Mouse (Mus musculus) heart, embryonic 15.5 days (tissue): ENCODE results near the gene Brwd1. TPM values are rescaled to one million over a fixed set of nuclear protein-coding genes. Genes with fewer than 3 reads are reported as not detected.
"Not testable (repeated sequence)": the region's sequence is repeated elsewhere in the genome, so short reads cannot be mapped to it uniquely, and the experiment has no call there.

Experiments
- ATAC-seq: fragments of 200-750 bp; cut with Nextera tagmentation; replicated peaks from 2 replicates; pipeline ENCODE4 v1.8.0; 2017; ENCODE audit warnings: low read depth, moderate TSS enrichment; ENCODE audit not compliant: insufficient number of reproducible peaks, insufficient read depth, low FRiP score
- H3K27ac ChIP-seq: fragments of 300-500 bp; sonication (generic); 2 replicates; pipeline ENCODE4 v1.5.1; 2015; ENCODE audit warnings: mild to moderate bottlenecking, inconsistent platforms
- H3K27me3 ChIP-seq: fragments of 300-500 bp; sonication (generic); 2 replicates; pipeline ENCODE4 v1.6.1; 2015; ENCODE audit warnings: inconsistent platforms
- H3K36me3 ChIP-seq: fragments of 300-500 bp; sonication (generic); 2 replicates; pipeline ENCODE4 v1.6.1; 2015; ENCODE audit warnings: mild to moderate bottlenecking, inconsistent platforms
- H3K4me1 ChIP-seq: fragments of 300-500 bp; sonication (generic); replicated peaks from 2 replicates; pipeline ENCODE4 v1.6.1; 2015; ENCODE audit warnings: inconsistent platforms
- H3K4me2 ChIP-seq: fragments of 300-500 bp; sonication (generic); 2 replicates; pipeline ENCODE4 v1.6.1; 2015; ENCODE audit warnings: inconsistent platforms, mild to moderate bottlenecking, moderate library complexity
- H3K4me3 ChIP-seq: fragments of 300-500 bp; sonication (generic); 2 replicates; pipeline ENCODE4 v1.5.1; 2015; ENCODE audit warnings: mild to moderate bottlenecking, inconsistent platforms
- H3K9ac ChIP-seq: fragments of 300-500 bp; sonication (generic); 2 replicates; pipeline ENCODE4 v1.6.1; 2015; ENCODE audit warnings: mild to moderate bottlenecking, inconsistent platforms
- H3K9me3 ChIP-seq: fragments of 300-500 bp; sonication (generic); replicated peaks from 2 replicates; pipeline ENCODE4 v1.6.1; 2016; ENCODE audit warnings: inconsistent platforms
- WGBS: fragments of 180-500 bp; shearing (Covaris S2); methylation state at CpG from one replicate; pipeline ENCODE4 v1.1.7; 2015; ENCODE audit warnings: mixed read lengths; 5-methylcytosine and 5-hydroxymethylcytosine counted together
- polyA plus RNA-seq: library from polyadenylated mRNA; unstranded; fragments of >200 nt; fragmentation: Nextera tagmentation; extraction: Ambion mirVana; gene quantifications from 2 replicates; pipeline ENCODE4 v1.2.1, GENCODE M21; 2015

Brwd1 gene
- polyA plus RNA-seq, 1 experiment from 2014 or later, result 63.6 TPM

DNA sequence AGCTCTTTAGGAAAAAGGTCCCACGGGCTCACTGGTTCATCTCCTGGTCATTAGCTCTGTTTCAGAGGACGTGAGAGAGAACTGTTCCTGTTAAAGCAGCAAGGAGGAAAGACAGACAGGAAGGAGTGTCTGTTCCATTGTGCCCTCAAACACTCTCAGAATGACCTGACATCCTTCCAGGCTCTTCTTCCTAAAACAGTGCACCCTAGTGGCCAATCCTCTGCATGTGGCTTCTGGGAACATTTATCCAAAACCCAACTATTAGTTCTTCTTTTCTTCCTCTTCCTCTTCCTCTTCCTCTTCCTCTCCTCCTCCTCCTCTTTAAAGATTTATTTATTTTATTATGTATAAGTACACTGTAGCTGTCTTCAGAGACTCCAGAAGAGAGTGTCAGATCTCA is 20.7 kb upstream of the Brwd1 start:
- Histone ChIP-seq H3K27me3 (no peaks in the 10 kb centered on the region), H3K4me1 (0 out of 2 replicates have a peak, but pooled peaks cover 2% of the 10 kb centered on the region), H3K36me3 (no peaks in the 10 kb centered on the region), H3K4me2 (no peak overlapping the region), H3K4me3 (no peak overlapping the region), H3K27ac (no peak overlapping the region), H3K9me3 (no peaks in the 10 kb centered on the region), H3K9ac (no peak overlapping the region)
- no peak for ATAC-seq
- 34% methylated on average over 2 of the region's 2 CpGs for WGBS

DNA sequence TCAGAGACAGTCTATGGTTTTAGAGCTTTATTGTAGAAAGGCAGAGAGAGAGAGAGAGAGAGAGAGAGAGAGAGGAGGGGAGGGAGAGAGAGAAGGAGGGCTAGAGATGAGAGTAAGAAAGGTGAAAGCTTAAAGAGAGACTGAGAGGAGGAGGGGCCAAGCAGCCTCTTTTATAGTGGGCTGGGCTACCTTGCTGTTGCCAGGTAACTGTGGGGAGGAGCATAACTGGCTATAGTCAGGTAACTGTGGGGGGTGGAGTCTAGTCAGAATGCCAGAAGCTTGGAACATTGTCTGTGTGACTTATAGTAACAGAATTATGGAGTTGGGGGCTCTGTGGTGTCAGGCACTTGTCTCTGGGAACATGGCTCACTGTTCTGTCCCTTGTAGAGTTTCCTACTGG is 15.5 kb upstream of the Brwd1 start:
- not testable (repeated sequence) for ATAC-seq, H3K27me3 ChIP-seq, H3K4me1 ChIP-seq, H3K4me3 ChIP-seq, H3K9ac ChIP-seq, H3K27ac ChIP-seq, H3K4me2 ChIP-seq, H3K36me3 ChIP-seq, H3K9me3 ChIP-seq

- H3K36me3 ChIP-seq, result no peaks in the 10 kb centered on the region
- H3K9me3 ChIP-seq, result no peaks in the 10 kb centered on the region
- WGBS, result 81% methylated on average over 5 of the region's 5 CpGs
- H3K4me2 ChIP-seq, result no peak overlapping the region
- H3K9ac ChIP-seq, result no peak overlapping the region
- no peak for ATAC-seq
- H3K27ac ChIP-seq, result no peak overlapping the region
- no peaks in the 10 kb centered on the region for H3K27me3 ChIP-seq
- H3K4me3 ChIP-seq, result no peak overlapping the region
- H3K4me1 ChIP-seq, result peaks cover 9% of the 10 kb centered on the region; the same call in 1 of the 2 replicates
Observed at GRCm38 (mm10) chr16:96095966-96096365, 13.6 kb upstream of the Brwd1 start.

DNA sequence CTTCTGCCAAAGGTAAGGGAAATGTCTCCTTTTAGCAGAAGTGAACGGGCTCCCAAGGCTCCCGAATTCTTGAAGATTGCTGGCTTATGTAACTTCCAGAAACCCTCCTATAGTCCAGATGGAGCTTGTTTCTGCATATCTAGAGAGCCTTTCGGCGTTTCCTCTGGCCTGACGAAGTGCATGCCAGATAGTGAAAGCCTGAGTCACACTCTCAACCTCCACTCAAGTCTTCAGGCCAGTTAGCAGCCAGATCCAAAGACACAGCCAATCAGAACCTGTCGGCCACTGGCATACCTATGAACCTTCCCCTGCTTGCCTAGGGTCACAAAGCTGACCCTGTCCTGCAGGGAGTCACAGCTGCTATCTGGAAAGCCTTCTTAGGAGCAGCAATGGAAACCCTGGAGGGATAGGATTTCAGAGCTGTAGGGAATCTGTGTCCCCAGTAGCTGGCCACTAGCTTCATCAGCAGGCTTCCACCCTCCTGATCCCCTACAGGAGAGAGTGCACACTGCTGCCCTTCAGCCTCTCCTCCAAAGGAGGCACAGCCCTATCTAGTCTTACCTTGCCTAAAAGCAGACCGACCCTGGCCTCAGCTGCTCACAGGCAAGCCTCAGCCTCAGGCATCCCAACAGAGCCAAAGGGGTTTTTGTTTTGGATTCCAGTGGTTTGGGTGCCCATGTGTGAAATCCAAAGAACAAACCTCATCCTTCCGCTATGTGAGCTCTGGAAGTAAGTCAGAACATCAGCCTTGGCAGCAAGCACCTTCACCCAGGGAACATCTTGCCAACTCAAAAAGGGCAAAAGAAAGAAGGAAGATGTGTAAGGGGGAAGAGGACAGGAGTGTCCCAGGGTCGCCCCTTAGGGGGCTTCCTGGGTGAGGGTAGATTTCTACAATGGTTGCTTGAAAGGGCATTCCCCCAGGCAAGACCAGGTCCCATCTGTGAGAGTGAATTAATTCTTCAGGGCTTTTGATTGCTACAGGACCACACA is 9.5 kb upstream of the Brwd1 start:
- Histone ChIP-seq H3K9me3 (no peaks in the 10 kb centered on the region), H3K36me3 (no peaks in the 10 kb centered on the region), H3K4me2 (no peak overlapping the region), H3K27me3 (no peaks in the 10 kb centered on the region), H3K9ac (no peak overlapping the region), H3K27ac (peak overlapping the region; percentile 29), H3K4me3 (no peak overlapping the region), H3K4me1 (peaks cover 12% of the 10 kb centered on the region; the same call in 1 of the 2 replicates)
- 0 out of 2 replicates have a peak, but pooled peaks have one; percentile 27 for ATAC-seq
- WGBS, result 33% methylated on average over 9 of the region's 9 CpGs

DNA sequence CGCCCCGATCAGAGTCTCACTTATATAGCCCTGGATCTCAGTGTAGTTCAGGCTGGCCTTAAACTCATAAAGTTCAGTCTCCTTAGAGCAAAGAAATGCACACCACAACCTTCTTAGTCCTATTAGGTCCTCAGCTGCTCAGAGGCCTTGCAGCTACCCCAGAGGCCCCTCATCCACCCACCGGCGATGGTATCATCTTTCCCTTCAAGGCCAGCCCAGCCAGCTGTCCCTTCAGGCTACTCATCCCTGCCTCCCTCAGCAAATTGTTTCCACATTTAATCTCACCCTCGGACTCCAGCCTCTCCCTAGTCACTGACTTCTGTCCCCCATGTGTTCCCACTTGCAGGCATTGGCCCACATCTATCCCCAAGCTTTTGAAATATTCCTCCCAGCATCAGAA is 5.8 kb upstream of the Brwd1 start:
- 63% methylated on average over 5 of the region's 5 CpGs for WGBS
- Histone ChIP-seq H3K27me3 (no peaks in the 10 kb centered on the region), H3K27ac (no peak overlapping the region), H3K4me1 (peaks cover 20% of the 10 kb centered on the region), H3K4me2 (no peak overlapping the region), H3K9me3 (no peaks in the 10 kb centered on the region), H3K36me3 (no peaks in the 10 kb centered on the region), H3K9ac (no peak overlapping the region), H3K4me3 (no peak overlapping the region)
- ATAC-seq, result no peak

GRCm38 (mm10) chr16:96087436-96087835 is 5.1 kb upstream of the Brwd1 start:
- Histone ChIP-seq H3K4me1 (peaks cover 21% of the 10 kb centered on the region), H3K9me3 (no peaks in the 10 kb centered on the region), H3K4me3 (no peak overlapping the region), H3K36me3 (no peaks in the 10 kb centered on the region), H3K27ac (no peak overlapping the region), H3K9ac (no peak overlapping the region), H3K27me3 (no peaks in the 10 kb centered on the region), H3K4me2 (no peak overlapping the region)
- 78% methylated on average over 4 of the region's 4 CpGs for WGBS
- no peak for ATAC-seq

GRCm38 (mm10) chr16:96087001-96087400 is 4.7 kb upstream of the Brwd1 start:
- no peaks in the 10 kb centered on the region for H3K9me3 ChIP-seq
- H3K9ac ChIP-seq, result no peak overlapping the region
- H3K27me3 ChIP-seq, result no peaks in the 10 kb centered on the region
- no peak overlapping the region for H3K27ac ChIP-seq
- ATAC-seq, result no peak
- WGBS, result 74% methylated on average over 12 of the region's 12 CpGs
- no peak overlapping the region for H3K4me2 ChIP-seq
- H3K4me3 ChIP-seq, result no peak overlapping the region
- H3K4me1 ChIP-seq, result peaks cover 21% of the 10 kb centered on the region
- no peaks in the 10 kb centered on the region for H3K36me3 ChIP-seq

DNA sequence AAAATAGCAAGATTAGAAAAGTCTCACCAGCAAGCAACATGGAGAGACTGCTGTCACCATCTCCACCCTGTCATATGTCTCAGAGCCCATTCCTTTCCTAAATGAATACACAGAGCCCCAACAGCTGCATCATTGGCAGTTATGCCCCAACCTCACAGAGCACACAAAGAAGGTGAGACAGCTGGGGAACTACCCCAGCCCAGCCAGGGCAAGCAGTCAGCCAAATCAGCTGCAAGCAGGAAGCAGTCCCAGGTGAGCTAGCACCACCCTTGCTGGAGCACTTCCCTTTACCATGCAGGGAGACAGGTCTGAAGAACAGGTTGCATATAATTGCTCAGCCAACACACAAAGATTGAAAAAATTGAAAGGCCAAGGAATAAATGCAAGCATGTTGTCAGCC is 3.3 kb upstream of the Brwd1 start:
- Histone ChIP-seq H3K4me2 (no peak overlapping the region), H3K9me3 (no peaks in the 10 kb centered on the region), H3K27me3 (no peaks in the 10 kb centered on the region), H3K9ac (no peak overlapping the region), H3K4me3 (no peak overlapping the region), H3K27ac (no peak overlapping the region), H3K4me1 (peaks cover 19% of the 10 kb centered on the region), H3K36me3 (no peaks in the 10 kb centered on the region)
- ATAC-seq, result no peak

DNA sequence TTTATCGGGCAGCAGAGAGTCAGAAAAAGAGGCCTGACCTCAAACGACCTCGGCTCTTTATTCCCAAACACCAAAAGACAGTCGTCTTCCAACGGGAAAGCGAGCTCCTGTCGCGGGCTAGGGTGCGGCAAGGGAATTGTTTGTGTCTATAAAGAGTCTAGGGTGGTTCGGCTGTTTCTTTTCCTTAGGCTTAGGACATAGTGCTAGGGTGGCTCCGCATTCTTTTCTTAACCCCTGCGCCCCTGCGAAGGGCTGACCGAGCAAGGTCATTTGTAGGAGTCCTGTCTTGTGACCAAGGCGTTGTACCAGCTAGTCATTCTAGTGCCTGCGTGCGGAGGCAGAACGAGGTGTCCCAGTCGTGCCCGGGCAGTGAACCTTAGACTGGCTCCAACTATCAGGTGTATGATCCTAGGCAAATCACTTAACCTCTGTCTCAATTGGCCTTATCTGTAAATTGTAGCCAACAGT is 887 bp upstream of the Brwd1 start:
- WGBS, result 6% methylated on average over 20 of the region's 20 CpGs
- no peak for ATAC-seq
- no peaks in the 10 kb centered on the region for H3K27me3 ChIP-seq

DNA sequence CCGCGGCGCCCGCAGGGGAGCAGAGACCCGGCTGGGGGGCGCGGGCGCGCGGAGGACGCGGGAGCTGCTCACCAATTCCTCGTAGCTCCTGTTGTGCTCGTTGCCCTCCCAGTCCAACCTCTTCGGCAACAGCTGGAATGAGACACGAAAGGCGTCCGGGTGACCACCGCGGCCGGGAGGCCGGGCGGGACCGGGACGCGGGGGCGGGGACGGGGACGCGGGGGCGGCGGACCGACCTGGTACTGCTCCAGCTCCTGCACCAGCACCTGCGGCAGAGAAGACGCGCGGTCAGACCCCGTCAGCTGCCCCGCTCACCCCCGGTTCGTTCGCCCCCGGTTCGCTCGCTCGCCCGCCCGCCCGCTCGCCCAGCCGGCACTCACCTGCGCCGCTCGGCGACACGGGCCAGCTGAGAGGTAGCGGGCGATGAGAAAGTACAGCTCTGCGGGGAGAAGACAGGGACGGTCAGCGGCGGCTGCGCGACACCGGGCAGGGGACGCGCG is 534 bp downstream of the Brwd1 start:
- WGBS, result under 1% methylated on average over 68 of the region's 68 CpGs
- H3K4me1 ChIP-seq, result peaks cover 29% of the 10 kb centered on the region
- H3K9ac ChIP-seq, result peak overlapping the region; percentile 93
- peak overlapping the region; percentile 71 for H3K4me2 ChIP-seq
- peak; percentile 34 for ATAC-seq
- H3K27me3 ChIP-seq, result no peaks in the 10 kb centered on the region
- H3K36me3 ChIP-seq, result peaks cover 19% of the 10 kb centered on the region
- H3K27ac ChIP-seq, result peak overlapping the region; percentile 97
- peak overlapping the region; percentile 81 for H3K4me3 ChIP-seq
- H3K9me3 ChIP-seq, result no peaks in the 10 kb centered on the region

More for the DNA sequence above, 887 bp upstream of the Brwd1 start:
- peak overlapping the region; percentile 71 for H3K4me2 ChIP-seq
- H3K9me3 ChIP-seq, result no peaks in the 10 kb centered on the region
- peak overlapping the region; percentile 81 for H3K4me3 ChIP-seq
- peak overlapping the region; percentile 93 for H3K9ac ChIP-seq
- H3K4me1 ChIP-seq, result peaks cover 26% of the 10 kb centered on the region
- H3K36me3 ChIP-seq, result peaks cover 13% of the 10 kb centered on the region
- H3K27ac ChIP-seq, result peak overlapping the region; percentile 97

DNA sequence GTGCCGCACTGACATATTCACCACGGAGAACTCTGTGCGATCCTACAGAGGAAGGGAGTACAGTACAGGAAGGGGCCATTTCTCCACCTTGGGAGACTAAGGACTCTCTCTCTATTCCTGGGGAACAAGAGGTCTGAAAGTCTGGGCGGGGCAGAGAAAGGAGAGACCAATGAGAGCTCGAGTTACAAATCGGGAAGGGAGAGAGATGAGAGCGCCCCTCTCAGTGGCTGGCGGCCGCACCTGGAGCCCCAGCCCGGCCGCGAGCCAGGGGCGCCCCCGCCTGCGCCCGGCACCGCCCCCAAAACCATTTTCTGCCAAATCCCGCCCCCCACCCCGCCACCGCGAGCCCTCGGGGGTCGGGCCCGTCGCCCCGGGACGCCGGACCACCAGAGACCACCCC is 995 bp downstream of the Brwd1 start:
- 3% methylated on average over 17 of the region's 28 CpGs for WGBS
- ATAC-seq, result peak; percentile 80

More for the DNA sequence above, 995 bp downstream of the Brwd1 start:
- peak overlapping the region; percentile 81 for H3K4me3 ChIP-seq
- peaks cover 21% of the 10 kb centered on the region for H3K36me3 ChIP-seq
- peaks cover 30% of the 10 kb centered on the region for H3K4me1 ChIP-seq
- H3K27me3 ChIP-seq, result no peaks in the 10 kb centered on the region
- peak overlapping the region; percentile 71 for H3K4me2 ChIP-seq
- H3K9ac ChIP-seq, result peak overlapping the region; percentile 93
- peak overlapping the region; percentile 97 for H3K27ac ChIP-seq
- H3K9me3 ChIP-seq, result no peaks in the 10 kb centered on the region
